Mouse (Mus musculus) C2C12 (cell line): ENCODE data around the gene Tnfrsf8.

ENCODE experiments used
- CEBPB ChIP-seq: IDR thresholded peaks from one replicate; pipeline ENCODE4 v1.6.1; 2011; ENCODE audit warnings: low read depth, mild to moderate bottlenecking, control low read depth, moderate library complexity
- CTCF ChIP-seq: IDR thresholded peaks from one replicate; pipeline ENCODE4 v1.5.1; 2011; ENCODE audit not compliant: control insufficient read depth, insufficient read depth, insufficient read length
- MAX ChIP-seq: IDR thresholded peaks from one replicate; pipeline ENCODE4 v1.6.1; 2011; ENCODE audit warnings: mild to moderate bottlenecking, control low read depth
- MYOD1 ChIP-seq: IDR thresholded peaks from one replicate; pipeline ENCODE4 v1.6.1; 2011; ENCODE audit warnings: low read depth; ENCODE audit not compliant: control insufficient read depth, insufficient read length
- MYOG ChIP-seq: IDR thresholded peaks from one replicate; pipeline ENCODE4 v1.6.1; 2011; ENCODE audit not compliant: control insufficient read depth, insufficient read length; ENCODE audit errors: extremely low read depth
- USF1 ChIP-seq: IDR thresholded peaks from one replicate; pipeline ENCODE4 v1.6.1; 2011; ENCODE audit warnings: low read depth, mild to moderate bottlenecking, control low read depth, moderate library complexity

DNA sequence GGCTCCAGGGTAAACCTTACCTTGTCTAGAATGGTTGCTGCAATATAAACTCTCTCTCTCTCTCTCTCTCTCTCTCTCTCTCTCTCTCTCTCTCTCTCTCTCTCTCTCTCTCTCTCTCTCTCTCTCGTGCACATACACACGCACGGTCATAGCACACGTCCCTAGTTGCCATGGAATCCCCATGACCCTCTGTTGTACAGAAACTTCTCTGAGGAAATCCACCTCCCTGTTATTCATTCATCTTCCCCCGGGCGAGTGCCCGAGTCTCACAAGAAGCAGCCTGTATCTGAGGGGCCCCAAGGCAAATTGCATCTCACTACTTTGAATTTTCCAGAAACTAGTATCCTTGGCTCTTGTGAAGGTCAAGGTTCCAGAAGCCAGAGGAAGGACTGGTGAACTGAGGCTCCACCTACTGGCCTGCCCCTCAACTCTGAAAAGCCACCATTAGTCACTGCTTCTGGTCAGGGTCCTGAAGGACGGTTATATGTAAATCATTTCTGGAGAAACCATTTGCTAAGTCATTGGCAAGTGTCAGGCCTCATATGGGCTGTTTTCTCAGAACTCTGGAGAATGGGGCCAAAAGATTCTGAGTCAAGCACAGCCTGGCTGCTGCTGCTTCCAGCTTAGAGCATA, 8.1 kb upstream of the Tnfrsf8 start:
- no peak for TF ChIP-seq CTCF
- no peak for TF ChIP-seq MYOG
- TF ChIP-seq USF1: no peak
- no peak for TF ChIP-seq MYOD1
- no peak for TF ChIP-seq MAX
- TF ChIP-seq CEBPB: no peak
